Mouse (Mus musculus) heart, postnatal 36 days (tissue): ENCODE data around the gene Tspan9. TPM values are rescaled to one million over a fixed set of nuclear protein-coding genes. Genes with fewer than 3 reads are reported as not detected.

Experiments used
- DNase-seq, 2 experiments: peaks; one replicate each; pipeline ENCODE4 v3.0.0; 2021 to 2022
- intact Hi-C: fragments of 180-260 bp; cut with DNase I; formaldehyde crosslinking; loops from one replicate; pipeline ENCODE4 v1.15.1; 2025
- total RNA-seq, 2 experiments: library from RNA; stranded (reverse); gene quantifications; 2 replicates each; pipeline ENCODE4 v1.2.3; 2021

Tspan9 gene
- total RNA-seq, 2 experiments from 2014 or later, result 80.9 to 113 TPM

DNA sequence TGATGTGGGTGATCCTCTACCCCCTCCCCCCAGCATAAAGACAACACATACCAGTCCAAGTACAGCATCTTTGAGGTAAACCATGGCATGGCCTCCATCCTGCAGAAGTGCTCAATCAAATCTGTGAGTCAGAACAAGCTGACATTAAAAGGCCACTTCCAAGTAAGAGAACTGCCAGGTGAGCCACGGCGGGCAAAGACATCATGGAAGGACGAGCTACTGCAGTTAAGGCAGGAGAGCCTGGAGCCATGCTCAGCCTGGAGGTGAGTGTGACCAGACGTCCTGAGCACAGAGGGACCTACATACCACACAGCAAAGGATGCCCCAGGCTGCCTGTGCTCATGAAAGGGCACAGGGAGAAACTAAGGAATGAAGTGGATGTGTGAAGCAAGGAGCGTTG is 61.6 kb downstream of the Tspan9 start:
- no peak for DNase-seq
- intact Hi-C loops, result no loop called here

DNA sequence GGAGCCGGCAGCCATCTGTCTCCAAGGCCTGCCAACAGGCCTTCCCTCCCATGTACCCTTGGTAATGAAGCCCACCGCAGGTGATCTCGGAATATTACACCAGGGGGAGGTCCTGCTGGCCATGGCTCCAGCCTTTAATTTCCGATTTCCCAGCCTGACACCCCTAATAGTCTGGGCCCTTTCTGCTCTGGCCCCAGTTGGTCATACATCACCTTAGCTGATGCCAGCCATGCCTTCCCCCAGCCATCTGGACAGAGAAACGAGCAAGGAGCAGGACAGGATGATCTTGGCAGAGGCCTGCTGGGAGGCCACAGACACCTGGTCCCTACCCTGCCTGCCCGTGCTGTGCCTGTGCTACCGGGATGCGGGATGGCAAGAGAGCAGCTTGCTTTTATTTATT is 62.1 kb downstream of the Tspan9 start:
- intact Hi-C loops, result no loop called here
- DNase-seq, result no peak

DNA sequence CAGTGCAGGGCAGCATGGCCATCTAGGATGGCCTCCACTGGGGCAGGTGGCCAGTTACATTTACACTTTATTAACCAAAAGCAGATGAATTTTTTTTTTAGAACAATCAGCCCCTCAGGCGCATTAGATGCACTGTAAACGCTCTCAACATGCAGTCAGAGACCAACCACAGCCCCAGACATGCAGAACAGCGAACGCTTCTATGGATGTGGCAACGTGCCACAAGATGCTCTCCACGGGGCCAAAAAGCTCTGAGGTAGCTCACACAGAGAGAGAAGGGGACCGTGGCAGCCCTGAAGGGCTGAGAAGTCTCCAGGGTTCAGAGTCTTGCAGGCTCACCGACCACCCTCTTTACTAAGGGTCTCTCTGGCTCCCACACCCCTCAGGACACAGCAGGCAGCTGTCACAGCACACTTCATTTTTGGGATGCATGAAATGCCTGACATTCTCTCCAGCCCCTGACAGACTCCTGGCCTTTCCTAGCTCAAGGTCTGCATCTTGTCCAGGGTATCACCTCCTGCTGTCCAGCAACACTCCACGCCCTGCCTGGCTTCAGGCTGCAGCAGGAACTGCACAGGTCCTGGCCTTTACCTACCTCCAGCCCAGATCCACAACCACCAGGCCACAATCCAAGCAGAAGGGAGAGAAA is 63.7 kb downstream of the Tspan9 start:
- DNase-seq, result no peak
- intact Hi-C loops, result no loop called here

DNA sequence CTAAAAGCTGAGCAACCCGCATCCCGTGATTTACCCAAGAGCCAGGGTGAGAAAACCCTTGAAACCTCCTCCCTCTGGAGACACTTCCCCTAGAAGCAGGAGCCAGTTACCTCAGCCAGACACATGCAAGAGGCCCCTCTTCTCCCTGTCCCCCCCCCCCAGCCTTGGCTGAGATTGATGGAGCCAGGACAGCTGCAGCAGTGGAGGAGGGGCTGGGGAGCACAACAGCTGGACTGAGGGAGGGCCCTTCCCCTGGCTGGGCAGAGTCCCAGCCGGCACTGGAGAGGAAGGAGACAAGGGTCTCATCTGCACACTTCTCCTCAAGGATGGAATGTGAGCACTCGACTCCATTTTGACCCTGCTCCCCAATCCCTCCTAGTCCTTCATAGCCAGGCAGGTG is 64.9 kb downstream of the Tspan9 start:
- intact Hi-C loops, result no loop called here
- peak in 1 of 2 experiments; percentile 18 for DNase-seq

DNA sequence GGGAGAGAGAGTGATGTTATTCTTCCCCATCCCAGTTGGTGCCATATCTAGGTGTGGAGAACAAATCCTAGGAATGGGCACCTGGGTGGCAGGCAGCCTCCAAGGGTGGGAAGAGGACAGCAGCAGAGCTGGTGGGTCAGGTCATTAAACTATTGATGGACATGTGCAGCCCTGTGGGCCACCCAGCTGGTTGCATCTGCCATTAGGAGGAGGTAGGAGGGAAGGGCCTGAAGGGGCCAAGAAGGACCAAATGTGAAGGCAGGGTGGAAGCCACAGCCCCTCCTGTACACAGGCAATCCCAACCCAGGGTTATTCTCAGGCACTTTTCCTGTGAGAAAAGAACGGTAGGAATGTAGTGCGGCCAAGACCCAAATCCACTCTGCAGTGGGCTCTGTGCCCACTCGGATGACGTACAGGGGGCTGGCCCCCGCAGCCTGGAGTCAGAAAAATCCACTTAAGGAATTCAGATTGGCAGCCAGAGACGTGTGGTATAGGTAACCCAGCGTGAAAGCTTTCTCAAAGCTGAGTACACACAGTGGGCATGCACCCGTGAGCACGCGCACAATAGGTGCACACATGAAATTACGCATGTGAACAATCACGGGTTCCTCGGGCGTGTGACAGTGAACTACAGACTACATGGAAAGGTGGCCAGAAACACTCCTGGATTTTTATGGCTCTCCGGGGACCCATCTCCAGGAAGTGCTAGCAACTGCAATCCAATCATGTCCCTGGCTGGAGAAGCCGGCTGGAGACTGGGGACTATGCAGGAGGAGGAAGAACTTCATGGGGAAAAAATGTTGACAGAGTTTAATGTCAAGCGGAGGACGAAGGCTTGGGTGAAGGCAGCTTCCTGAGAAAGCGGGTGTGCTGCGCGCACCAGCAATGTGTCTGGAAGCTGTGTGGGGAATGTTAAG is 67.0 kb downstream of the Tspan9 start:
- intact Hi-C loops, result loop anchor here (1.0 kb wide), 1 partner anchor 47 kb away; no protein-coding TSS in a partner anchor
- DNase-seq, result peak; percentile 33 to 47

DNA sequence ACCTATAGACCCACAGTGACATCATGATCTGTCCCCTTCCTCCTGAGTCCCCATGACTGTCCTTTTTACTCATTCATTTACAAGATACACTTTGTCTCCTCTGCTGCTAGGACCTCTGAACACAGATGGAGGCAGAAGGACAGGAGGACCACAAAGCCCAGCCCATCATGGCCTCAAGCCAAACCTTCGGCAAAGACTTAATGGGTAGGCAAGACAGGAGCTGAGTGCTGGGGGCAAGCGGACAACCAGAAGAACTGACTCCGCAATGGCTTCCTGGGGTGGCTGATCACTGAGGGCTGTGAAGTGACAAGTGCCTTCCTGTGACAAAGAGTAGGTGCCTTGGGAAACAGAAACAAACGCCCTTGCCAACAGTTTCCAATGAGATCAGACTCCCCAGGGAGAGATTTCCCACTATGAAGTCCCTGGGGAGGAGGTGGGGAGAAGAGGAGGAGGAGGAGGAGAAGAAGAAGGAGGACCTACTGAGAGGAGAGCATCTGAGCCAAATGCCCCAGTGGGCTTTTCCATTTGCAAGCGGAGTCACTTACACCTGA is 67.9 kb downstream of the Tspan9 start:
- intact Hi-C loops, result loop anchor here (1.0 kb wide), 1 partner anchor 48 kb away; no protein-coding TSS in a partner anchor

DNA sequence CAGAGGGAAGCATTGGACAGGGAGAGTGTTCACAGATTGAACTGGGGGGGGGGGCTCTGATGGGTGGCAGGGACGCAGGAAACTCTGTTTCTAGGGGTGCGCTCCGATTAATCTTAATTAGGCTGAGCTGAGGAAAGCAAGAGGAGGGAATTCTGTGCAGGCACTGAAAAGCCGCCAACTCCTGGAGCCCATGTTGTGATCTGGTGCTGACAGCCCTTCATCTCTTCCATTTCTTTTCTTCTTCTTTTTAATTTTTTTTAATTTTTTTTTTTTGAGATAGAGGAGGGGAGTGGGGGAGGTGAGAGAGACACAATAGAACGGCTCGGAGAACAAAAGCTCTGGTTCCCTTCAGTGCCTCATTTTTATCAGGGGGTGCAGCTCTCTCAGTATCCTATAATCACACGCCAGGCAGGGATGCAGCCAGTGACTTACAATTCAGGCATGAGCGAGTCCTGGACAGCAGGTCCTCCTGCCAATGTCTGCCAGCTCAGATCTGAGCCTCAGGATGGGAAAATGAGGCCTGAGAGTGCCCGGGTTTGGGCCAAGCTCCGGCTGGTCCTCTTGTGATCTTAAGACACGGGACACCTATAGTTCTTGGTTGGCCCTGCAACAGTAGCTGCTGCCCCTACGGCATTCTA is 72.4 kb downstream of the Tspan9 start:
- intact Hi-C loops, result no loop called here

More for the DNA sequence above, 67.9 kb downstream of the Tspan9 start:
- DNase-seq, result peak in 1 of 2 experiments; percentile 26

DNA sequence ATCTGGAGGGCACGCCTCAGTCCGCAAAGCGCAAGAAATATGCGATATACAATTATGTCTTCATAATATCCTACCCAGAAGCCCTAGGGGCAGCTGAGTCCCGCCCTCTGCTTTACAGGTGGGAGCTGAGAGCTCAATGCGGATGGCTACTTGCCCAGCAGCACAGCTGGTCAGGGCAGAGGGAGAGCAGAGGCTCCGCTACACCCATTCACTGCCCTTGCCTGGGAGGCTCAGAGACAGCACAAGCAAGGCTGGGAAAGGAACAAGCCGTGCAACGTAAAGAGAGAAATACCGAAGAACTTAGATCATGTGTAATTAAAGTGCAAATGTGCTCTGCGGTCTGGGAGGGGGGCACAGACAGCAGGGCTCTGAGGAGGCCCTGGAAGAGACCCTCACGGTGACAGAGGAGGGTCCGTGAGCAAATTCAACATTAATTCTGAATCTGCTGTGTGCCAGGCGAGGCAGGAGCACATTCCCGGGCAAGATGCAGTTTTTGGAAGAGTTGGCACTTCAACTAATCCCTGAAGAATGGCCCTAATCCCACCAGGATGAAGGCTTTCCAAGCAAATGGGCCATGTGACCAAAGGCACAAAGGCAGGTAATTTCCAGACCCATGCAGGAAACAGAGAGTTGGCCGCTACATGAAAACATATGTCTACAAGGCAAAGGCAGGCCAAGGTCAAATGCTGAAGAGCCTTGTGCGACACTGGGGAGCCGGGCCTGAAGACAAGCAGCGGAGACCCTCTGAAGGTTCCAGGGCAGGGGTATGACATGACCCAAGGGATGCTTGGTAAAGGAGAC is 73.1 kb downstream of the Tspan9 start:
- intact Hi-C loops, result no loop called here

More for the DNA sequence above, 72.4 kb downstream of the Tspan9 start:
- DNase-seq, result no peak

DNA sequence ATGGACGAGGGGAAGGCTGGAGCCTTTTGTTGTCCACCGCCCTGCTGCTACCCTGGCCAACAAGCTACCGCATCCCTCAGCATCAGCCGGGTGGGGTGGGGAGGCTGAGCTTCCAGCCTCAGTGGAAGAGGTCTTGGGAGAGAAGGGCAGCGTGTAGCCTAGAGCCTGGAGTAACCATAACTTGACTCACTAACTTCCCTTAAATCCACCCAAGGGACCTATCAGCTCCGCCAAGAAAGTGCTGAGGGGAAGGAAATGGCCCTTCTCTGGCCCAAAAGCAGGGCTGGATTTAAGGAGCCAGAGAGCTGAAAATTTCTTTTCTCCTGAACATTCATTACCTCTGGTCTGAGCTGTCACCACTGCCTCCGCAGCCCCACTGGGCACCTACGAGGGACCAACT is 75.2 kb downstream of the Tspan9 start:
- DNase-seq, result peak in 1 of 2 experiments; percentile 35
- intact Hi-C loops, result no loop called here

More for the DNA sequence above, 73.1 kb downstream of the Tspan9 start:
- no peak for DNase-seq

DNA sequence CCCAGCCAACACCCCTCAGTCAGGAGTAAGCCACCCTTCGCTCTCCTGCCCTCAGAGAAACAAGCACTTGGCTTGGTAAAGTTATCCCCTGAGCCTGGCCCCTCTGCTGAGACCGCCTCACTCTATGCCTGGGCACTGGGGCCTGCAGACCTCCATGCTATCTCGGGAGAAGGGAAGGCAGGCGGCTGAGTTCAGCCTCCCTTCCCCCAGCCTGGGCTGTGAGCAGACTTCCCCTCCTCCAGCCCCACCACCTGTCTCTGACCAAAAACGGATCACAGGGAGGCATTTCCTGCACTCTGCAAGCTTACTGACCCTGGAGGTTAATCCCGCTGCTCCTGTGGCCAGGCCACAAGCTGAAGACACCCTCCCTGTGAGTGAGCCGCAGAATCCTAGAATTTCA is 77.4 kb downstream of the Tspan9 start:
- no peak for DNase-seq
- intact Hi-C loops, result loop anchor here (2.0 kb wide), 1 partner anchor 27 kb away; no protein-coding TSS in a partner anchor

DNA sequence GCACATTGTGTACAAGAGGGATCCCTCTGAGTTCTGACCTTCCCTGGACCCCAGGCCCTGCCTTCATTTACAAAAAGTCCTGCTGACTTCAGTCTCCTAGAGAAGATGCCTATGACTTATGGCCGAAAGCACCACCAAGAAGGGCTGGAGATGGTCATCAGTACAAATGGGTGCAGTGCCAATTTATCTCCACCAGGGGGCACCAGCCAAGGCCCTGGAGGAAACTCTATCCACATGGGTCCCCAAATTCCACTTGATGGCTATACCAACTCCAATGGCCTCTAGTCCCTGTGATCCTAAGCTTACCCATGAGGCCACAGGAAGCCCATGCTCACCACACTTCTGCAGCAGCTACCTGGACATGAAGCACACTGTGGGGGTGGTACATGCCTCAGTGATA is 79.9 kb downstream of the Tspan9 start:
- DNase-seq, result peak; percentile 43 to 62
- intact Hi-C loops, result loop anchor here (1.0 kb wide), 2 partner anchors 28 to 82 kb away; no protein-coding TSS in a partner anchor

DNA sequence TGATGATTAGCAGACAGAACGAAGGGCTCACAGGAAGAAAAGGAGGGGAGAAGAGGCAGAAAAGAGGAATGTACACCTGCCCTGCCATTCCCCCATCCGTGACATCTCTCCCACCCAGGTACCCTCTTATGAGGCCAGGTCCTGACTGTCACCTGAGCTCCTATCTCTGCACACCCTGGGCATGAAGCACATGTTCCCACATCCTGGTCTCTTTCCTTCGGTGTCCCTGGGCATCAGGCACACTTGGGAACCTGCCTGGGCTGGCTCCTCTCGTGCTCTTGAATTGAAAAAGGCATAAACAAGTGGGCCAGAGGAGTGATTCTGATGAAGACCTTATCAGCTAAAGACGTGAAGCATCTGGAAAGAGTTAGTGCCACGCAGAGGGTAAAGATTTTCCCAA is 80.6 kb downstream of the Tspan9 start:
- intact Hi-C loops, result loop anchor here (1.0 kb wide), 2 partner anchors 29 to 83 kb away; no protein-coding TSS in a partner anchor
- DNase-seq, result no peak

DNA sequence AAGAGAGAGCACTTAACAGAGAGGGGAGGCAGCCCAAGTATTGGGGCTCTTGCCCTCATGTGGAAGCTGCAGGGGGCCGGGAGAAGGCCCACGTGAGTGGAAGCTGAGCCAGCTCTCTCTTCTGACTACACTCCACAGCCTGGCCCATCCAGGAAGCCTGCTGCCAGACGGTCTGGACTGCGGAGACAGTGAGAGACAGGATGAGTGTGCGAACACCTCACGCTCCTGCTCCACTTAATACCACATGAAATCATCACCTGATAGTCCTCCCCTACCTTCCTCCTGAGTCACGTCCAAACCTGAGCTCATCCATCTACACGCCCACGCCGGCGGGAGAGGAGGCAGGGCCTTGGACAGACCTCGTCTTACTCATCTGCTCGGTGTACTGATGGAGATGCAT is 81.2 kb downstream of the Tspan9 start:
- DNase-seq, result no peak
- intact Hi-C loops, result no loop called here

DNA sequence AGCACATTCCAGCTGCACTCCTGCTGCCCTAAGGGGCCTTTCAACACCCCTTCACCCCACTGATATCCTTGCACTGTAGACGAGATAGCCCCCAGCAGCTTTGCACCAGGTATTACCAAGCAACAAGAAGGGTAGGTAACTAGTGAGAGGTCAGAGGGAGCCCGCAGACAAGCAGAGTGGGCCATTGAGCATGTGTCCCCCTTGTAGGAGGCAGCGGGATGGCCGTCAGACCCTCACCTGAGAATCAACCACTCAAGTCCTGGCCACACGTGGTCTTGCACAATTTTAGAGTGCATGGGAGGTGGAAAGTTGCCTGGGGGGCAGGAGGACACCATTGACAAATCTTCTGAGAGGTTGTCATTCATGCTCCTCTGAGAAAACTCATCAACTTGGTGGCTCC is 82.1 kb downstream of the Tspan9 start:
- no peak for DNase-seq
- intact Hi-C loops, result no loop called here

DNA sequence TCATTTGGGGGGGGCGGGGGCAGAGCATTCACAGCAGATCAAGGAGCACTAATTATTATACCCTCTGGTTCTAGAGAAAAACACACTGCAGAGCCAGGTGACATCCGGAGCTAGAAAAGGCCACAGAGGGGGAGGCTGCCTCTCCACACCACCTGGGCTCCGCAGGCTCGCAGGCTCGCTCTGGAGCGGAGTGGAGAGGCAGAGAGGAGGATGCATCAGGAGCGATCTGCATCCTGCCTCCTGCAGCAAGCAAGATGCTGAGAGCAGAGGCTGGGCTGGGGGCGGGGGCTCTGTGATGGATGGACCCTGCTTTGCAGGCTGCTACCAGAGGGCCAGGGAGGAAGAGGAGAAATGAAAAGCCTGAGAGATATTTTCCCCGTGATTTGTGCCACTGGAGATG is 84.8 kb downstream of the Tspan9 start:
- DNase-seq, result no peak
- intact Hi-C loops, result no loop called here

DNA sequence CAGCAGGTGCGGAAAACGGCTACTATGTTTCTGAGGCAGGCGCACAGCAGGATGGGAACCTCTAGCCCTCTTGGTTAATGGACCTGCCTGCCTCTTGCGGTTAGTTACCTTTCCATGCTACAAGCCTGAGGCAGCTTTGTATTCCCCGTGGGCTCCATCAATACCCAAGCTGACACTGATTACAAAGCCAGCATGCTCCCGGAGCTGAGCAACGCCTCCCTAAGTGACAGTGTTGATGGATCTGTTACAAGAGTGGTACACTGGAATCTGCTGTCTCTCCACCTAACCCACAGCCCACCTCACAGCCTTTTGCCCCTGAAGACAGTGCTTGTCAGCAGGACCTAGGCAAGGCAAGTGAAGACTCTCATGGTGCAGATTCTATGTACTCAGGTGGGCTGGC is 85.2 kb downstream of the Tspan9 start:
- DNase-seq, result no peak
- intact Hi-C loops, result no loop called here

DNA sequence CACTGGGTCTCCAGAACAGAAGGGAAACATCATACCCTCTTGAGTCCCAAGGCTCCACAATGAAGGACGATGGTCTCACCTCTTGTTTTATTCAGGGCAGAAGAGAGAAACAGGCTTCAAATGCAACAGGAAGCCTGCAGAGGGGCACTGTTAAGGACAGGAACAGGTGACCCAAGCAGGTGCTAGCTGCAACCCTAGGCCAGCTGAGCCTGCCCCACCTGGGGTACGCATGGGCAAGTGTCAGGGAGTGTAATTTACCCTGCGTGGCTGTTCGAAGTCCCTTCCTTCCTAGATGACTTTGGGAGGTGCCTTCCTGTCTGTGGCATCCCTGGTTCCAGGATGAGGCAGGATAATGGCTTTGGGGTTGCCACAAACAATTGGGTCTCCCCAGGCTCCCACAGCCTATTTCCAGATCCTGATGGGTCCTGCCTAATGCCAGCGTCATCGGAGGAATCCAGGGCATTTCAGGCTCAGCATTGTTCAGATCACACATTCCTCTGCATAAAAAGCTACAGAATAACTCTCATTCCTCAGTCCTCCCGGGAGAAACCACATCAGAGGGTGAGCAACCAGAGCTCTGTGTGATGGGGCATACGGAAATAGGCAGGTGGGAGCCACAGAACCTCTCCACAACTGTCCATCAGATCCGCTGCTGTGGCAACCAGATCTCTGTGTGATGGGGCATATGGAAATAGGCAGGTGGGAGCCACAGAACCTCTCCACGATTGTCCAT is 90.2 kb downstream of the Tspan9 start:
- DNase-seq, result no peak

DNA sequence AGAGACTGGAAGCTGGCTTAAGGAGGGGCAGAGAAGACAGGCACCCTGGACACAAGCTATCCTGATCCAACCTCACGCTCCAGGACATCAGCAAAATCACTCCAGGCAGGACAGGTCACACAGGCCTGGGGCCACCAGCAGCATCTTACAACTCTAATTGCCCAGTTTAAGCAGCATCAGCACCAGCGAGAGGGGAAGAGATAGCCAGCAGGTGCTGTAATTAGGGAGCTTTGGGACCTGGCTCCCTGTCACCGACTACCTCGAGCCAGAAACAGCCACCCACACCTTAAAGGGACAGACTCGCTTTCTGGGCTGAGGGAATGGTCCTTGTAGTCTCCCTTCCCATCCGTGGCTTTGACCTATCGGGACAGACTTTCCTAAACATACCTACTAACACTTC is 95.7 kb downstream of the Tspan9 start:
- intact Hi-C loops, result no loop called here
- no peak for DNase-seq

More for the DNA sequence above, 90.2 kb downstream of the Tspan9 start:
- intact Hi-C loops, result no loop called here

DNA sequence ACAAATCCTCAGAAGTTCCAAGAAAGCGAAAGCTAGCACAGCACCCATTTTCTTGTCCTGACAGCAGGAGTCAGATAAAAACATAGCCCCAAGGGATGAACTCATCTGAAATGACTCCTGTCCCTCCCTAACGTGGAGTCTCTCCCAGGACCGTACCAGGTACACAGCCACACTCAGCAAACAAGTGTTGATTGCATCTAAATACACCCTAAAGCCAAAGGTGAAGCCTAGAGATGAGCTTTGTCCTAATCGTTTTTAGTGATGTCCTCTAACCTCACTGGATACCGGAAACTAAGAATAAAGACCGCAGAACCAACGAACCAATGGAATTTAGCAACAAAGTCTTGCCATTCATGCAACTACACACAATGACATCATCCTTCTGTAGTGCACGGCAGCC is 96.2 kb downstream of the Tspan9 start:
- intact Hi-C loops, result no loop called here
- no peak for DNase-seq
